Mouse (Mus musculus) kidney, embryonic 15.5 days (tissue): ENCODE data around the gene Cep290. TPM values are rescaled to one million over a fixed set of nuclear protein-coding genes. Genes with fewer than 3 reads are reported as not detected.
"Not testable (repeated sequence)": the region's sequence is repeated elsewhere in the genome, so short reads cannot be mapped to it uniquely, and the experiment has no call there.

Experiments used
- ATAC-seq: fragments of 200-750 bp; cut with Nextera tagmentation; replicated peaks from 2 replicates; pipeline ENCODE4 v1.8.0; 2017; ENCODE audit warnings: moderate TSS enrichment; ENCODE audit not compliant: low FRiP score
- H3K27ac ChIP-seq: fragments of 300-500 bp; sonication (generic); 2 replicates; pipeline ENCODE4 v1.5.1; 2015; ENCODE audit warnings: mild to moderate bottlenecking, inconsistent platforms
- H3K27me3 ChIP-seq: fragments of 300-500 bp; sonication (generic); 2 replicates; pipeline ENCODE4 v1.6.1; 2015; ENCODE audit warnings: inconsistent platforms
- H3K36me3 ChIP-seq: fragments of 300-500 bp; sonication (generic); 2 replicates; pipeline ENCODE4 v1.6.1; 2015; ENCODE audit warnings: inconsistent platforms
- H3K4me1 ChIP-seq: fragments of 300-500 bp; sonication (generic); 2 replicates; pipeline ENCODE4 v1.6.1; 2015; ENCODE audit warnings: inconsistent platforms
- H3K4me2 ChIP-seq: fragments of 300-500 bp; sonication (generic); 2 replicates; pipeline ENCODE4 v1.6.1; 2015; ENCODE audit warnings: moderate library complexity, mild to moderate bottlenecking, inconsistent platforms
- H3K4me3 ChIP-seq: fragments of 300-500 bp; sonication (generic); replicated peaks from 2 replicates; pipeline ENCODE4 v1.5.1; 2015; ENCODE audit warnings: mild to moderate bottlenecking, inconsistent platforms
- H3K9ac ChIP-seq: fragments of 300-500 bp; sonication (generic); 2 replicates; pipeline ENCODE4 v1.6.1; 2015; ENCODE audit warnings: mild to moderate bottlenecking, inconsistent platforms
- H3K9me3 ChIP-seq: fragments of 300-500 bp; sonication (generic); replicated peaks from 2 replicates; pipeline ENCODE4 v1.6.1; 2016; ENCODE audit warnings: inconsistent platforms
- WGBS: fragments of 180-500 bp; shearing (Covaris S2); methylation state at CpG from one replicate; pipeline ENCODE4 v1.1.7; 2015; ENCODE audit warnings: mixed read lengths; 5-methylcytosine and 5-hydroxymethylcytosine counted together
- polyA plus RNA-seq: library from polyadenylated mRNA; unstranded; fragments of >200 nt; fragmentation: Nextera tagmentation; extraction: Ambion mirVana; gene quantifications from 2 replicates; pipeline ENCODE4 v1.2.1, GENCODE M21; 2015

Cep290 gene
- polyA plus RNA-seq, 1 experiment from 2014 or later: 5.5 TPM

- H3K27ac ChIP-seq: no peak overlapping the region
- H3K4me3 ChIP-seq: no peak overlapping the region
- H3K4me1 ChIP-seq: no peaks in the 10 kb centered on the region
- no peaks in the 10 kb centered on the region for H3K27me3 ChIP-seq
- no peak overlapping the region for H3K4me2 ChIP-seq
- no peaks in the 10 kb centered on the region for H3K9me3 ChIP-seq
- ATAC-seq: no peak
- 88% methylated on average over 3 of the region's 3 CpGs for WGBS
- H3K9ac ChIP-seq: no peak overlapping the region
- peaks cover 9% of the 10 kb centered on the region for H3K36me3 ChIP-seq
Measured at GRCm38 (mm10) chr10:100556566-100557175, 69.3 kb downstream of the Cep290 start.

GRCm38 (mm10) chr10:100560194-100560883 lies 73.0 kb downstream of the Cep290 start:
- not testable (repeated sequence) for H3K4me3 ChIP-seq, H3K4me2 ChIP-seq, H3K27me3 ChIP-seq, H3K9me3 ChIP-seq, H3K27ac ChIP-seq, H3K4me1 ChIP-seq, H3K9ac ChIP-seq, ATAC-seq
- H3K36me3 ChIP-seq: peaks cover 21% of the 10 kb centered on the region
- 94% methylated on average over 3 of the region's 3 CpGs for WGBS

GRCm38 (mm10) chr10:100564112-100564511 lies 76.8 kb downstream of the Cep290 start:
- WGBS: 87% methylated on average over 3 of the region's 3 CpGs
- Histone ChIP-seq H3K4me2 (no peak overlapping the region), H3K27me3 (no peaks in the 10 kb centered on the region), H3K36me3 (peaks cover 38% of the 10 kb centered on the region), H3K9me3 (no peaks in the 10 kb centered on the region), H3K4me3 (no peak overlapping the region), H3K27ac (no peak overlapping the region), H3K9ac (no peak overlapping the region), H3K4me1 (no peaks in the 10 kb centered on the region)
- no peak for ATAC-seq

GRCm38 (mm10) chr10:100571707-100572106 lies 84.3 kb downstream of the Cep290 start:
- Histone ChIP-seq H3K27ac (no peak overlapping the region), H3K9me3 (no peaks in the 10 kb centered on the region), H3K4me1 (no peaks in the 10 kb centered on the region), H3K4me3 (no peak overlapping the region), H3K36me3 (peaks cover 49% of the 10 kb centered on the region), H3K4me2 (no peak overlapping the region), H3K27me3 (no peaks in the 10 kb centered on the region), H3K9ac (no peak overlapping the region)
- WGBS: 92% methylated on average over 3 of the region's 3 CpGs
- ATAC-seq: no peak

- WGBS: 92% methylated on average over 7 of the region's 7 CpGs
- peak; percentile 58; the same call in 1 of the 2 replicates for ATAC-seq
Measured at GRCm38 (mm10) chr10:100574505-100575149, 87.3 kb downstream of the Cep290 start.

GRCm38 (mm10) chr10:100575294-100575693 lies 87.9 kb downstream of the Cep290 start:
- Histone ChIP-seq H3K27me3 (no peaks in the 10 kb centered on the region), H3K4me2 (no peak overlapping the region), H3K4me1 (no peaks in the 10 kb centered on the region), H3K36me3 (peaks cover 48% of the 10 kb centered on the region), H3K27ac (no peak overlapping the region), H3K9ac (no peak overlapping the region), H3K4me3 (no peak overlapping the region), H3K9me3 (no peaks in the 10 kb centered on the region)
- ATAC-seq: no peak
- 78% methylated on average over 7 of the region's 7 CpGs for WGBS

More at GRCm38 (mm10) chr10:100574505-100575149, 87.3 kb downstream of the Cep290 start:
- Histone ChIP-seq H3K9me3 (no peaks in the 10 kb centered on the region), H3K9ac (no peak overlapping the region), H3K4me1 (no peaks in the 10 kb centered on the region), H3K27ac (no peak overlapping the region), H3K36me3 (peaks cover 48% of the 10 kb centered on the region), H3K4me3 (no peak overlapping the region), H3K4me2 (no peak overlapping the region), H3K27me3 (no peaks in the 10 kb centered on the region)

- 92% methylated on average over 3 of the region's 3 CpGs for WGBS
- no peaks in the 10 kb centered on the region for H3K27me3 ChIP-seq
- no peak for ATAC-seq
- H3K9ac ChIP-seq: no peak overlapping the region
- no peaks in the 10 kb centered on the region for H3K9me3 ChIP-seq
- H3K36me3 ChIP-seq: peaks cover 7% of the 10 kb centered on the region; the same call in 1 of the 2 replicates
- H3K4me1 ChIP-seq: peaks cover 5% of the 10 kb centered on the region
- no peak overlapping the region for H3K27ac ChIP-seq
- H3K4me3 ChIP-seq: no peak overlapping the region
- no peak overlapping the region for H3K4me2 ChIP-seq
Measured at GRCm38 (mm10) chr10:100584178-100584577, 96.8 kb downstream of the Cep290 start.

GRCm38 (mm10) chr10:100588524-100588923 lies 101.2 kb downstream of the Cep290 start:
- H3K9ac ChIP-seq: peak overlapping the region; percentile 85
- peaks cover 7% of the 10 kb centered on the region; the same call in 1 of the 2 replicates for H3K36me3 ChIP-seq
- no peaks in the 10 kb centered on the region for H3K27me3 ChIP-seq
- 36% methylated on average over 7 of the region's 7 CpGs for WGBS
- peak overlapping the region; percentile 73 for H3K4me3 ChIP-seq
- H3K4me2 ChIP-seq: peak overlapping the region; percentile 69
- H3K27ac ChIP-seq: peak overlapping the region; percentile 80; the same call in 1 of the 2 replicates
- H3K9me3 ChIP-seq: no peaks in the 10 kb centered on the region
- ATAC-seq: no peak; the same call in 1 of the 2 replicates
- peaks cover 5% of the 10 kb centered on the region for H3K4me1 ChIP-seq

GRCm38 (mm10) chr10:100588932-100589388 lies 101.6 kb downstream of the Cep290 start:
- H3K4me1 ChIP-seq: peaks cover 5% of the 10 kb centered on the region
- peak overlapping the region; percentile 85 for H3K9ac ChIP-seq
- H3K27ac ChIP-seq: peak overlapping the region; percentile 80
- H3K4me3 ChIP-seq: peak overlapping the region; percentile 73
- H3K27me3 ChIP-seq: no peaks in the 10 kb centered on the region
- peak overlapping the region; percentile 69 for H3K4me2 ChIP-seq
- H3K36me3 ChIP-seq: peaks cover 5% of the 10 kb centered on the region; the same call in 1 of the 2 replicates
- H3K9me3 ChIP-seq: no peaks in the 10 kb centered on the region
- ATAC-seq: peak; percentile 99
- WGBS: under 1% methylated on average over 31 of the region's 31 CpGs

- Histone ChIP-seq H3K4me3 (peak within 1 kb of the TSS; percentile 73), H3K27me3 (no peaks in the 10 kb centered on the region), H3K36me3 (no peaks in the 10 kb centered on the region), H3K9me3 (no peaks in the 10 kb centered on the region), H3K27ac (no peak within 1 kb of the TSS), H3K4me2 (peak within 1 kb of the TSS; percentile 69), H3K4me1 (peaks cover 5% of the 10 kb centered on the region), H3K9ac (no peak within 1 kb of the TSS)
- WGBS: 79% methylated on average over 1 of the region's 1 CpGs
- ATAC-seq: no peak
Measured at GRCm38 (mm10) chr10:100590323-100590722, 103.0 kb downstream of the Cep290 start, which contains the start of the genes 4930430F08Rik and 1700017N19Rik. Gene 4930430F08Rik, minus strand, starts transcription at chr10:100590423. Gene 1700017N19Rik, plus strand, starts transcription at chr10:100590484.

- no peak overlapping the region for H3K4me3 ChIP-seq
Measured at GRCm38 (mm10) chr10:100598339-100598738, 111.0 kb downstream of the Cep290 start.

GRCm38 (mm10) chr10:100603511-100603910 lies 116.2 kb downstream of the Cep290 start:
- no peaks in the 10 kb centered on the region for H3K9me3 ChIP-seq
- no peak for ATAC-seq
- H3K4me3 ChIP-seq: no peak overlapping the region
- no peaks in the 10 kb centered on the region for H3K27me3 ChIP-seq
- WGBS: 90% methylated on average over 9 of the region's 9 CpGs
- H3K4me2 ChIP-seq: no peak overlapping the region
- no peak overlapping the region for H3K9ac ChIP-seq
- H3K36me3 ChIP-seq: no peaks in the 10 kb centered on the region
- no peaks in the 10 kb centered on the region for H3K4me1 ChIP-seq
- H3K27ac ChIP-seq: no peak overlapping the region

More at GRCm38 (mm10) chr10:100598339-100598738, 111.0 kb downstream of the Cep290 start:
- 39% methylated on average over 3 of the region's 3 CpGs for WGBS
- Histone ChIP-seq H3K4me2 (no peak overlapping the region), H3K27me3 (no peaks in the 10 kb centered on the region), H3K4me1 (no peaks in the 10 kb centered on the region), H3K9ac (no peak overlapping the region), H3K27ac (no peak overlapping the region), H3K9me3 (no peaks in the 10 kb centered on the region), H3K36me3 (no peaks in the 10 kb centered on the region)
- ATAC-seq: peak; percentile 83
